Mouse (Mus musculus): ENCODE measurements at regions not wholly inside any gene's neighbourhood (a gene's known extent, or its start where the extent isn't known, plus 50 kb on each side); places are given as distances from the start of the nearest gene placed in this dataset.

DNA sequence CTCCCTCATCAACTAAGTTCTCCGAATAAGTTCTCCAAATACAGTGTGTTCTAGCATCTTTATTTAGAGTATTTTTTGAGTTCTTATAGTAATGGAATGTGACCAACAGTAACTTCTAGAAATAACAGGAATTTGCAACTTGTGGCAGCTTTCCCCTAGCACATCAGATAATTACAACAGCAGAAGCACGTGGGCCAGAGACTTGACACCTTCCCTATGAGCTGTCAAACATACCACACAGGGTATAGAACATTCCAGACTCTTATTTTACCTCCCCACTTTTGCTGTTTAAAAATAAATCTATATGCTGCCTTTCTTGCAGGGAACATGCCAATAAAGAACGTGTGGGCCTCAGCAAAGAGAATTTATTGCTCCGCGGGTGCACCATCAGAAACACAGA is 77.4 kb upstream of the Commd8 start:
- Histone ChIP-seq H3K27ac (replicated peaks) (no peak overlapping the region), H3K4me3 (ENCODE audit: low read depth, low read length) (no peak overlapping the region), H3K27me3 (ENCODE audit: control insufficient read depth, insufficient read depth, low read length) (no peaks in the 10 kb centered on the region), H3K4me2 (replicated peaks; ENCODE audit: low read depth) (no peak overlapping the region), H3K9ac (ENCODE audit: low read length) (no peak overlapping the region), H3K4me1 (replicated peaks; ENCODE audit: control insufficient read depth, insufficient read depth) (no peaks in the 10 kb centered on the region), H3K9me3 (ENCODE audit: control insufficient read depth, low read length) (no peaks in the 10 kb centered on the region), H3K36me3 (ENCODE audit: control insufficient read depth, insufficient read depth, low read length) (0 out of 2 replicates have a peak, but pooled peaks cover 2% of the 10 kb centered on the region)
- ATAC-seq (ENCODE audit: low FRiP score, low TSS enrichment) (no peak), DNase-seq (ENCODE audit: low spot score) (no peak)
- 86% methylated on average over 5 of the region's 5 CpGs for WGBS
- TF ChIP-seq EP300 (optimal IDR thresholded peaks at IDR 0.05), result no peak
- no peak for TF ChIP-seq CTCF (IDR thresholded peaks at IDR 0.05; ENCODE audit: low read depth)

DNA sequence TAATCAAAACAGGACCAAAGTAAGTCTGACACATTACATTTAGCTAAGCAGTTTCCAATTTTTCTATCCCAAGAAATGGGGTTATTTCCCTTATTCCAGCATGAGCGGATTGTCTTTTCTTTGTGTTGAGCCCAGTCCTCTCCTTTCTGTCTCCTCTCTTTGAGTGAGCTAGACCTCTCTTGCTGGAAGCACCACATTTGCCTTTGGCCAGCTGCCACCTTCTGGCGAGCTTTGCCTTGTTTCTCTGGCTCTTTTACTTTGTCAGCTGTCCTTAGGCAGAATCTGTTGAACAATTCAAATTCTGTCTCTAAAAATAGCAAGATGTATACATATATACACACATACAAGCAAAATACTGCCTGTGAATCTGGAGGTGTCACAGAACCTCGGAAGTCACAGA is 76.1 kb upstream of the Commd8 start:
- Histone ChIP-seq H3K4me2 (replicated peaks; ENCODE audit: low read depth) (no peak overlapping the region), H3K9ac (ENCODE audit: low read length) (no peak overlapping the region), H3K27ac (replicated peaks) (no peak overlapping the region), H3K4me3 (ENCODE audit: low read depth, low read length) (no peak overlapping the region), H3K27me3 (ENCODE audit: control insufficient read depth, insufficient read depth, low read length) (no peaks in the 10 kb centered on the region), H3K9me3 (ENCODE audit: control insufficient read depth, low read length) (no peaks in the 10 kb centered on the region), H3K36me3 (ENCODE audit: control insufficient read depth, insufficient read depth, low read length) (0 out of 2 replicates have a peak, but pooled peaks cover 2% of the 10 kb centered on the region), H3K4me1 (replicated peaks; ENCODE audit: control insufficient read depth, insufficient read depth) (no peaks in the 10 kb centered on the region)
- TF ChIP-seq CTCF (IDR thresholded peaks at IDR 0.05; ENCODE audit: low read depth), result peak; percentile 30
- TF ChIP-seq EP300 (optimal IDR thresholded peaks at IDR 0.05), result no peak
- 58% methylated on average over 3 of the region's 3 CpGs for WGBS
- DNase-seq (ENCODE audit: low spot score), result no peak
- ATAC-seq (ENCODE audit: low FRiP score, low TSS enrichment), result no peak

DNA sequence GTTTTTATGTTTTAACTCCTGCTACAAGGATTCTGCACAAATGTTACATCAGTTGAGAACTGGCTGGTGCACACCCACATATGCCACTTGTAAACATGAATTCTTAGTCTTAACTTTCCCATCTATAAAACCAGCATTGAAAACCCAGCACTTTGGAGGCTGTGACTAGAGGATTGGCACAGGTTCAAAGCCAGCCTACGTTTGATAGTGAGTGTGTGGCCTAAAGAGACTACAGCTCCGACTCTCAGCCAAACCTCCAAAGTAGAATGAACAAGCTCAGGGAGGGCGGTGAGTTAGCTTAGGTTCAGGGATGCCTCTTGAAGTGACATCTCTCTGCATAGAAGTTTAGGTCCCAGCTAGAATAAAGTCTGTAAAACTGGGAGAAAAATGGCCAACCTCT is 75.0 kb upstream of the Commd8 start:
- Histone ChIP-seq H3K36me3 (ENCODE audit: control insufficient read depth, insufficient read depth, low read length) (no peaks in the 10 kb centered on the region), H3K27me3 (ENCODE audit: control insufficient read depth, insufficient read depth, low read length) (no peaks in the 10 kb centered on the region), H3K4me3 (ENCODE audit: low read depth, low read length) (no peak overlapping the region), H3K9ac (ENCODE audit: low read length) (no peak overlapping the region), H3K9me3 (ENCODE audit: control insufficient read depth, low read length) (no peaks in the 10 kb centered on the region), H3K4me2 (replicated peaks; ENCODE audit: low read depth) (no peak overlapping the region), H3K4me1 (replicated peaks; ENCODE audit: control insufficient read depth, insufficient read depth) (no peaks in the 10 kb centered on the region), H3K27ac (replicated peaks) (no peak overlapping the region)
- 57% methylated on average over 3 of the region's 3 CpGs for WGBS
- DNase-seq (ENCODE audit: low spot score) (no peak), ATAC-seq (ENCODE audit: low FRiP score, low TSS enrichment) (no peak)
- TF ChIP-seq EP300 (optimal IDR thresholded peaks at IDR 0.05), result no peak

DNA sequence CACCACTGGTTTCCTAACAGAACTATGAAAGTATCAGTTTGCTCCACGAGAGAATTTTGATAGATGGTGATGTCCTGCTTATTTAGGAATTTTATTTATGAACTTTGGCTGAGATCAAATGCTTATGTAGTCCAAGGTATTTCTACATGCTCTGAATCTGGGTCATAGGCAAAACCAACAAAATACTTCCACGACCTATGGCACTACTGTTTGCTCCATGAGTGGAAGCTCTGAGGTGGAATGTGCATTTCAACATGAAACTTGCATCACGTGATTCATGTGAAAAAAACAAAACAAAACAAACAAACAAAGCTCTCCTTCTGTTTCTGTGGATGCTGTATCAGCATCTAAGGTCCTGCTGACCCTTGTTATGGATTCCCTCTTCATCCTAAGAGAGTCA is 73.5 kb upstream of the Commd8 start:
- Histone ChIP-seq H3K36me3 (ENCODE audit: control insufficient read depth, insufficient read depth, low read length) (no peaks in the 10 kb centered on the region), H3K4me3 (ENCODE audit: low read depth, low read length) (no peak overlapping the region), H3K9me3 (ENCODE audit: control insufficient read depth, low read length) (no peaks in the 10 kb centered on the region), H3K27ac (replicated peaks) (no peak overlapping the region), H3K27me3 (ENCODE audit: control insufficient read depth, insufficient read depth, low read length) (no peaks in the 10 kb centered on the region), H3K4me2 (replicated peaks; ENCODE audit: low read depth) (no peak overlapping the region), H3K9ac (ENCODE audit: low read length) (no peak overlapping the region), H3K4me1 (replicated peaks; ENCODE audit: control insufficient read depth, insufficient read depth) (no peaks in the 10 kb centered on the region)
- TF ChIP-seq EP300 (optimal IDR thresholded peaks at IDR 0.05) (no peak), CTCF (IDR thresholded peaks at IDR 0.05; ENCODE audit: low read depth) (no peak)
- ATAC-seq (ENCODE audit: low FRiP score, low TSS enrichment) (no peak), DNase-seq (ENCODE audit: low spot score) (no peak)
- WGBS, result 77% methylated on average over 3 of the region's 3 CpGs

DNA sequence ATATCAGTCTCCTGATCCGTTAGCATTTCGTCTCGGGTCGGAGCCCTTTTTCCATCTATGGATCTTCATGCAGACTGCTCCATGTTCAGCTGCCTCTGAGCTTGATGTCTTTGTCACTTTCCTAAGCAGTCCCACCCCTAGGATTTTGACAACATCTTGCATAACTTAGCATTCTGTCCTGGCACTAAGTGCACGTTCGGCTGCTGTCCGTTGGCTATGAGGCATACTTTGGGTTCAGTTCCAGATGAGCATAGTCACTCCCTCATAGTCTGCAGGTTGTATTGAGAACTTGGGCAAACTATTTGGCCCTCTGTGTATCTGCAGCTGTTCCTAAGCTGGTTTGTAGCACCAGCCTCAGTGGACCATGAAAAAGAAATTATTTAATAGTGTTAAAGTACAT is 72.3 kb upstream of the Commd8 start:
- Histone ChIP-seq H3K27me3 (ENCODE audit: control insufficient read depth, insufficient read depth, low read length) (no peaks in the 10 kb centered on the region), H3K9ac (ENCODE audit: low read length) (no peak overlapping the region), H3K9me3 (ENCODE audit: control insufficient read depth, low read length) (no peaks in the 10 kb centered on the region), H3K36me3 (ENCODE audit: control insufficient read depth, insufficient read depth, low read length) (no peaks in the 10 kb centered on the region), H3K4me2 (replicated peaks; ENCODE audit: low read depth) (no peak overlapping the region), H3K4me1 (replicated peaks; ENCODE audit: control insufficient read depth, insufficient read depth) (no peaks in the 10 kb centered on the region), H3K4me3 (ENCODE audit: low read depth, low read length) (no peak overlapping the region), H3K27ac (replicated peaks) (no peak overlapping the region)
- TF ChIP-seq CTCF (IDR thresholded peaks at IDR 0.05; ENCODE audit: low read depth) (no peak), EP300 (optimal IDR thresholded peaks at IDR 0.05) (no peak)
- 84% methylated on average over 7 of the region's 7 CpGs for WGBS
- ATAC-seq (ENCODE audit: low FRiP score, low TSS enrichment) (no peak), DNase-seq (ENCODE audit: low spot score) (no peak)

DNA sequence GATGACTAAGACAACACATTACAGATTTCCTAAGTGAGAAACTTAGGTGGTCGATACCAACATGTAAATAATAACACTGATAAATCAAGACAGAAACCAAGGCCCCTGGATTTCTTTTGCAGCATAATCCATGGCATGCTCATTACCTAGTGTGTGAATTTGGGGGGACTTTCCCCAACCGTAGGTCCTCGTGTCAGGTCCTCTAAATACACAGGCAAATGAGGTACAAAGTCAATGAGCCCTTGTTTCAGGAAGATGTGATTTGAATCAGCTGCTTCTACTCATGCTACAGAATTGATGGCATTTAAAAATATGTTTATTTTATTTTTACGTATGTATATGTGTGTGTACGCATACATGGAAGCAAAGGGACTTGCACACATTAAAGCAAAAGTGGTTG is 59.0 kb upstream of the Commd8 start:
- H3K4me2 ChIP-seq (replicated peaks; ENCODE audit: low read depth), result no peak overlapping the region
- TF ChIP-seq EP300 (optimal IDR thresholded peaks at IDR 0.05), result no peak
- TF ChIP-seq CTCF (IDR thresholded peaks at IDR 0.05; ENCODE audit: low read depth), result no peak
- no peak overlapping the region for H3K27ac ChIP-seq (replicated peaks)
- H3K4me3 ChIP-seq (ENCODE audit: low read depth, low read length), result no peak overlapping the region
- no peaks in the 10 kb centered on the region for H3K4me1 ChIP-seq (replicated peaks; ENCODE audit: control insufficient read depth, insufficient read depth)
- ATAC-seq (ENCODE audit: low FRiP score, low TSS enrichment) (no peak), DNase-seq (ENCODE audit: low spot score) (no peak)
- no peak overlapping the region for H3K9ac ChIP-seq (ENCODE audit: low read length)
- 82% methylated on average over 5 of the region's 5 CpGs for WGBS
- H3K9me3 ChIP-seq (ENCODE audit: control insufficient read depth, low read length), result no peaks in the 10 kb centered on the region
- no peaks in the 10 kb centered on the region for H3K27me3 ChIP-seq (ENCODE audit: control insufficient read depth, insufficient read depth, low read length)
- H3K36me3 ChIP-seq (ENCODE audit: control insufficient read depth, insufficient read depth, low read length), result no peaks in the 10 kb centered on the region
